ENCODE assay signal across 26 mouse cellular contexts in genomic region chr11:98705021-98705420, GRCm38 (mm10). TPM values are rescaled to one million over a fixed set of nuclear protein-coding genes. Genes with fewer than 3 reads are reported as not detected.
DNase-seq lines count a peak whose midpoint lies in the region; ATAC-seq lines count a peak whose summit lies in the region.
"Had no signal": no experiment of that assay in that cellular context is flagged by ENCODE, and none has a peak within 500 bp of the region (broad histone marks: within the 10 kb centered on the region; RNA-seq: fewer than 3 reads in every experiment).

No protein-coding gene starts in this region.

- H3K4me2 ChIP-seq in forebrain, embryonic 13.5 days: no peak overlapping the region
- peak overlapping the region; percentile 28 for H3K4me2 ChIP-seq in kidney, embryonic 16.5 days (replicated peaks; ENCODE audit: low read depth, low read length)
- no peak overlapping the region for H3K4me2 ChIP-seq in midbrain, embryonic 13.5 days (replicated peaks)
- H3K4me2 ChIP-seq: embryonic facial prominence, embryonic 13.5 days; heart, embryonic 11.5 days; hindbrain, embryonic 12.5 days; hindbrain, embryonic 15.5 days had no signal

- WGBS in forebrain, embryonic 13.5 days: 87% methylated on average over 10 of the region's 10 CpGs
- 92% methylated on average over 10 of the region's 10 CpGs for WGBS in forebrain, embryonic 10.5 days
- WGBS in kidney, embryonic 16.5 days: 50% methylated on average over 10 of the region's 10 CpGs
- 92% methylated on average over 10 of the region's 10 CpGs for WGBS in midbrain, embryonic 13.5 days
- WGBS in midbrain, embryonic 10.5 days: 92% methylated on average over 10 of the region's 10 CpGs

- no peak overlapping the region for H3K27ac ChIP-seq in forebrain, embryonic 13.5 days
- no peak overlapping the region for H3K27ac ChIP-seq in forebrain, embryonic 10.5 days
- peak overlapping the region; percentile 88 for H3K27ac ChIP-seq in kidney, embryonic 16.5 days (ENCODE audit: low read length)
- no peak overlapping the region for H3K27ac ChIP-seq in midbrain, embryonic 13.5 days
- no peak overlapping the region for H3K27ac ChIP-seq in midbrain, embryonic 10.5 days (replicated peaks)
- H3K27ac ChIP-seq: embryonic facial prominence, embryonic 13.5 days; gastrocnemius, adult 2 months; hindbrain, embryonic 12.5 days; hindbrain, embryonic 15.5 days had no signal

- ATAC-seq in forebrain, embryonic 13.5 days: no peak
- ATAC-seq in kidney, embryonic 16.5 days (ENCODE audit: low FRiP score, low TSS enrichment): peak; percentile 29
- ATAC-seq in midbrain, embryonic 13.5 days: no peak
- ATAC-seq: CD4-positive, CD25-positive, alpha-beta regulatory T cell, adult 4 months; forebrain, embryonic 14.5 days; forebrain, postnatal 0 days had no signal

- peak overlapping the region; percentile 26; the same call in 1 of the 2 replicates for H3K9ac ChIP-seq in forebrain, embryonic 13.5 days
- peak overlapping the region; percentile 34; the same call in 1 of the 2 replicates for H3K9ac ChIP-seq in kidney, embryonic 16.5 days (replicated peaks; ENCODE audit: low read length)
- H3K9ac ChIP-seq in midbrain, embryonic 13.5 days (replicated peaks): 0 out of 2 replicates have a peak overlapping the region, but pooled peaks have one; percentile 23
- H3K9ac ChIP-seq: embryonic facial prominence, embryonic 13.5 days; forebrain, postnatal 0 days; hindbrain, embryonic 12.5 days; hindbrain, embryonic 15.5 days had no signal

- no peaks in the 10 kb centered on the region for H3K27me3 ChIP-seq in forebrain, embryonic 13.5 days
- peaks cover 19% of the 10 kb centered on the region; the same call in 1 of the 2 replicates for H3K27me3 ChIP-seq in forebrain, embryonic 10.5 days (ENCODE audit: poor library complexity, severe bottlenecking)
- H3K27me3 ChIP-seq in kidney, embryonic 16.5 days (ENCODE audit: insufficient read depth, low read length): no peaks in the 10 kb centered on the region
- no peaks in the 10 kb centered on the region for H3K27me3 ChIP-seq in midbrain, embryonic 13.5 days
- peaks cover 20% of the 10 kb centered on the region for H3K27me3 ChIP-seq in midbrain, embryonic 10.5 days (ENCODE audit: low read depth, poor library complexity, severe bottlenecking)
- H3K27me3 ChIP-seq: embryonic facial prominence, embryonic 13.5 days; hindbrain, embryonic 12.5 days; hindbrain, embryonic 15.5 days had no signal

- 0 out of 2 replicates have a peak, but pooled peaks cover 6% of the 10 kb centered on the region for H3K4me1 ChIP-seq in forebrain, embryonic 13.5 days
- peaks cover 12% of the 10 kb centered on the region; the same call in 1 of the 2 replicates for H3K4me1 ChIP-seq in forebrain, embryonic 10.5 days
- peaks cover 96% of the 10 kb centered on the region for H3K4me1 ChIP-seq in kidney, embryonic 16.5 days (ENCODE audit: insufficient read depth, low read length)
- H3K4me1 ChIP-seq in midbrain, embryonic 13.5 days (replicated peaks): no peaks in the 10 kb centered on the region
- no peaks in the 10 kb centered on the region for H3K4me1 ChIP-seq in midbrain, embryonic 10.5 days
- H3K4me1 ChIP-seq: hindbrain, embryonic 15.5 days had no signal

- DNase-seq in forebrain, embryonic 10.5 days (ENCODE audit: extremely low spot score, low spot score): no peak
- DNase-seq in kidney, adult 11 months: no peak
- no peak for DNase-seq in midbrain, embryonic 10.5 days (ENCODE audit: low spot score)
- DNase-seq: adrenal gland, adult 2 months; adrenal gland, postnatal 14 days; cerebellum, adult 11 months; cerebellum, adult 8-10 months; cerebellum, postnatal 14 days; forebrain, postnatal 0 days; gastrocnemius, adult 2 months; gastrocnemius, postnatal 14 days; heart, adult 11 months had no signal

- H3K4me3 ChIP-seq in forebrain, embryonic 13.5 days: no peak overlapping the region
- no peak overlapping the region for H3K4me3 ChIP-seq in forebrain, embryonic 10.5 days
- H3K4me3 ChIP-seq in kidney, embryonic 16.5 days (ENCODE audit: low read length): no peak overlapping the region
- no peak overlapping the region for H3K4me3 ChIP-seq in midbrain, embryonic 13.5 days (replicated peaks)
- no peak overlapping the region for H3K4me3 ChIP-seq in midbrain, embryonic 10.5 days
- H3K4me3 ChIP-seq: embryonic facial prominence, embryonic 13.5 days; erythroblast, embryonic 14.5 days; gastrocnemius, adult 2 months; hindbrain, embryonic 12.5 days; hindbrain, embryonic 15.5 days had no signal

- H3K9me3 ChIP-seq in forebrain, embryonic 13.5 days (replicated peaks): no peaks in the 10 kb centered on the region
- H3K9me3 ChIP-seq in forebrain, embryonic 10.5 days: no peaks in the 10 kb centered on the region
- H3K9me3 ChIP-seq in kidney, embryonic 16.5 days (ENCODE audit: low read length): no peaks in the 10 kb centered on the region
- no peaks in the 10 kb centered on the region for H3K9me3 ChIP-seq in midbrain, embryonic 13.5 days
- H3K9me3 ChIP-seq in midbrain, embryonic 10.5 days (replicated peaks): no peaks in the 10 kb centered on the region
- H3K9me3 ChIP-seq: embryonic facial prominence, embryonic 13.5 days; hindbrain, embryonic 12.5 days; hindbrain, embryonic 15.5 days had no signal

- H3K36me3 ChIP-seq in forebrain, embryonic 13.5 days (ENCODE audit: poor library complexity, severe bottlenecking): peaks cover 68% of the 10 kb centered on the region
- peaks cover 61% of the 10 kb centered on the region for H3K36me3 ChIP-seq in forebrain, embryonic 10.5 days (replicated peaks)
- peaks cover 20% of the 10 kb centered on the region; the same call in 1 of the 2 replicates for H3K36me3 ChIP-seq in kidney, embryonic 16.5 days (ENCODE audit: insufficient read depth, low read length)
- peaks cover 66% of the 10 kb centered on the region for H3K36me3 ChIP-seq in midbrain, embryonic 13.5 days
- H3K36me3 ChIP-seq in midbrain, embryonic 10.5 days: peaks cover 63% of the 10 kb centered on the region

RNA-seq across cellular contexts. Expression of gene Csf3, which starts 4.0 kb away (rescaled TPM):
- 0.12 TPM in 1 of 2 replicates, not detected in the other for polyA plus RNA-seq in forebrain, embryonic 13.5 days (2015; fragmentation: Nextera tagmentation; extraction: Ambion mirVana)
- not detected in 2 replicates for polyA plus RNA-seq in forebrain, embryonic 10.5 days (2016; fragmentation: Nextera tagmentation; extraction: Ambion mirVana)
- polyA plus RNA-seq in kidney, embryonic 16.5 days (2015; fragmentation: Nextera tagmentation; extraction: Ambion mirVana): 0.11 TPM in 1 of 2 replicates, not detected in the other
- polyA plus RNA-seq in midbrain, embryonic 13.5 days (2015; fragmentation: Nextera tagmentation; extraction: Ambion mirVana): not detected in 2 replicates
- polyA plus RNA-seq in midbrain, embryonic 10.5 days (2016; fragmentation: Nextera tagmentation; extraction: Ambion mirVana): not detected in 2 replicates
- polyA plus RNA-seq: adrenal gland, adult 2 months; C2C12; CD4-positive, CD25-positive, alpha-beta regulatory T cell, adult 4 months; embryonic facial prominence, embryonic 13.5 days; erythroblast, embryonic 14.5 days; forebrain, embryonic 14.5 days; forebrain, postnatal 0 days; frontal cortex, adult 2 months; heart, embryonic 11.5 days; heart, embryonic 14.5 days; heart, postnatal 0 days; hindbrain, embryonic 12.5 days; hindbrain, embryonic 15.5 days had no signal

RNA-seq across cellular contexts. Expression of gene Psmd3, which starts 22.7 kb away (rescaled TPM):
- 187 and 198 TPM in 2 replicates for polyA plus RNA-seq in forebrain, embryonic 13.5 days (2015; fragmentation: Nextera tagmentation; extraction: Ambion mirVana)
- 255 and 259 TPM in 2 replicates for polyA plus RNA-seq in forebrain, embryonic 10.5 days (2016; fragmentation: Nextera tagmentation; extraction: Ambion mirVana)
- polyA plus RNA-seq in kidney, embryonic 16.5 days (2015; fragmentation: Nextera tagmentation; extraction: Ambion mirVana): 289 and 303 TPM in 2 replicates
- 174 and 190 TPM in 2 replicates for polyA plus RNA-seq in midbrain, embryonic 13.5 days (2015; fragmentation: Nextera tagmentation; extraction: Ambion mirVana)
- polyA plus RNA-seq in midbrain, embryonic 10.5 days (2016; fragmentation: Nextera tagmentation; extraction: Ambion mirVana): 246 and 258 TPM in 2 replicates

RNA-seq across cellular contexts. Expression of gene Med24, which starts 24.2 kb away (rescaled TPM):
- 79.0 and 86.0 TPM in 2 replicates for polyA plus RNA-seq in forebrain, embryonic 13.5 days (2015; fragmentation: Nextera tagmentation; extraction: Ambion mirVana)
- polyA plus RNA-seq in forebrain, embryonic 10.5 days (2016; fragmentation: Nextera tagmentation; extraction: Ambion mirVana): 69.7 and 77.3 TPM in 2 replicates
- polyA plus RNA-seq in kidney, embryonic 16.5 days (2015; fragmentation: Nextera tagmentation; extraction: Ambion mirVana): 71.4 and 73.9 TPM in 2 replicates
- polyA plus RNA-seq in midbrain, embryonic 13.5 days (2015; fragmentation: Nextera tagmentation; extraction: Ambion mirVana): 83.5 and 90.3 TPM in 2 replicates
- polyA plus RNA-seq in midbrain, embryonic 10.5 days (2016; fragmentation: Nextera tagmentation; extraction: Ambion mirVana): 74.1 and 82.2 TPM in 2 replicates

RNA-seq across cellular contexts. Expression of gene Thra, which starts 35.4 kb away (rescaled TPM):
- polyA plus RNA-seq in forebrain, embryonic 13.5 days (2015; fragmentation: Nextera tagmentation; extraction: Ambion mirVana): 93.5 and 95.2 TPM in 2 replicates
- 9.5 and 10.9 TPM in 2 replicates for polyA plus RNA-seq in forebrain, embryonic 10.5 days (2016; fragmentation: Nextera tagmentation; extraction: Ambion mirVana)
- polyA plus RNA-seq in kidney, embryonic 16.5 days (2015; fragmentation: Nextera tagmentation; extraction: Ambion mirVana): 24.4 and 25.9 TPM in 2 replicates
- polyA plus RNA-seq in midbrain, embryonic 13.5 days (2015; fragmentation: Nextera tagmentation; extraction: Ambion mirVana): 99.6 and 106 TPM in 2 replicates
- polyA plus RNA-seq in midbrain, embryonic 10.5 days (2016; fragmentation: Nextera tagmentation; extraction: Ambion mirVana): 9.5 and 15.6 TPM in 2 replicates

RNA-seq across cellular contexts. Expression of gene Gsdma, which starts 40.9 kb away (rescaled TPM):
- polyA plus RNA-seq in forebrain, embryonic 13.5 days (2015; fragmentation: Nextera tagmentation; extraction: Ambion mirVana): not detected in 2 replicates
- not detected in 2 replicates for polyA plus RNA-seq in forebrain, embryonic 10.5 days (2016; fragmentation: Nextera tagmentation; extraction: Ambion mirVana)
- polyA plus RNA-seq in kidney, embryonic 16.5 days (2015; fragmentation: Nextera tagmentation; extraction: Ambion mirVana): not detected in 2 replicates
- polyA plus RNA-seq in midbrain, embryonic 13.5 days (2015; fragmentation: Nextera tagmentation; extraction: Ambion mirVana): not detected in 2 replicates
- not detected in 2 replicates for polyA plus RNA-seq in midbrain, embryonic 10.5 days (2016; fragmentation: Nextera tagmentation; extraction: Ambion mirVana)
- polyA plus RNA-seq: adrenal gland, adult 2 months; C2C12; erythroblast, embryonic 14.5 days; forebrain, embryonic 14.5 days; heart, embryonic 11.5 days; heart, embryonic 14.5 days; heart, postnatal 0 days; hindbrain, embryonic 12.5 days; hindbrain, embryonic 15.5 days had no signal
